Mouse (Mus musculus): Measurements from ENCODE around the gene Dmrta1. TPM values are rescaled to one million over a fixed set of nuclear protein-coding genes. Genes with fewer than 3 reads are reported as not detected.

The Dmrta1 gene
- total RNA-seq (2014; rRNA removed) = 0.71 and 4.6 TPM in 2 replicates
- 0.22 and 0.35 TPM in 2 replicates for polyA plus RNA-seq (2015; fragmentation: Nextera tagmentation; extraction: Ambion mirVana)

GRCm38 (mm10) chr4:89679195-89679594 lies at the start of gene Dmrta1:
TSS of gene Dmrta1 (plus strand) at chr4:89679436.
- no peak for ATAC-seq (ENCODE audit: low FRiP score)
- no peaks in the 10 kb centered on the region for H3K27me3 ChIP-seq (ENCODE audit: insufficient read depth, low read length)
- H3K4me3 ChIP-seq (ENCODE audit: low read depth, low read length) = no peak within 1 kb of the TSS
- DNase-seq (ENCODE audit: low spot score) = no peak
- H3K4me2 ChIP-seq (ENCODE audit: low read depth, low read length, poor library complexity, severe bottlenecking) = no peak within 1 kb of the TSS
- H3K36me3 ChIP-seq (ENCODE audit: insufficient read depth, low read length) = no peaks in the 10 kb centered on the region
- 38% methylated on average over 5 of the region's 5 CpGs for WGBS
- no peaks in the 10 kb centered on the region; the same call in 1 of the 2 replicates for H3K4me1 ChIP-seq (ENCODE audit: insufficient read depth, low read length)
- H3K9me3 ChIP-seq (ENCODE audit: low read length) = no peaks in the 10 kb centered on the region
- no peak within 1 kb of the TSS for H3K27ac ChIP-seq (ENCODE audit: low read depth, low read length)
- no peak within 1 kb of the TSS for H3K9ac ChIP-seq (replicated peaks; ENCODE audit: low read length, poor library complexity, severe bottlenecking)
- no peak for TF ChIP-seq CTCF (IDR thresholded peaks at IDR 0.05)

GRCm38 (mm10) chr4:89630374-89631079 lies 48.7 kb upstream of the Dmrta1 start:
- Histone ChIP-seq H3K36me3 (ENCODE audit: insufficient read depth, low read length) (no peaks in the 10 kb centered on the region), H3K4me1 (ENCODE audit: insufficient read depth, low read length) (no peaks in the 10 kb centered on the region), H3K4me3 (ENCODE audit: low read depth, low read length) (no peak overlapping the region), H3K27ac (ENCODE audit: low read depth, low read length) (no peak overlapping the region), H3K9ac (replicated peaks; ENCODE audit: low read length, poor library complexity, severe bottlenecking) (no peak overlapping the region), H3K9me3 (ENCODE audit: low read length) (no peaks in the 10 kb centered on the region), H3K4me2 (ENCODE audit: low read depth, low read length, poor library complexity, severe bottlenecking) (no peak overlapping the region), H3K27me3 (ENCODE audit: insufficient read depth, low read length) (no peaks in the 10 kb centered on the region)
- no peak for ATAC-seq (ENCODE audit: low FRiP score)
- DNase-seq (ENCODE audit: low spot score) = no peak
- TF ChIP-seq CTCF (IDR thresholded peaks at IDR 0.05) = no peak
- 17% methylated on average over 3 of the region's 3 CpGs for WGBS

GRCm38 (mm10) chr4:89631560-89631959 lies 47.7 kb upstream of the Dmrta1 start:
- no peak overlapping the region for H3K9ac ChIP-seq (replicated peaks; ENCODE audit: low read length, poor library complexity, severe bottlenecking)
- no peaks in the 10 kb centered on the region for H3K27me3 ChIP-seq (ENCODE audit: insufficient read depth, low read length)
- ATAC-seq (ENCODE audit: low FRiP score) = no peak
- WGBS = 88% methylated on average over 6 of the region's 6 CpGs
- H3K36me3 ChIP-seq (ENCODE audit: insufficient read depth, low read length) = no peaks in the 10 kb centered on the region
- H3K9me3 ChIP-seq (ENCODE audit: low read length) = no peaks in the 10 kb centered on the region
- H3K4me1 ChIP-seq (ENCODE audit: insufficient read depth, low read length) = no peaks in the 10 kb centered on the region
- H3K27ac ChIP-seq (ENCODE audit: low read depth, low read length) = no peak overlapping the region
- H3K4me3 ChIP-seq (ENCODE audit: low read depth, low read length) = no peak overlapping the region
- DNase-seq (ENCODE audit: low spot score) = no peak
- TF ChIP-seq CTCF (IDR thresholded peaks at IDR 0.05) = no peak
- no peak overlapping the region for H3K4me2 ChIP-seq (ENCODE audit: low read depth, low read length, poor library complexity, severe bottlenecking)

- no peak for TF ChIP-seq CTCF (IDR thresholded peaks at IDR 0.05)
- no peak overlapping the region for H3K27ac ChIP-seq (ENCODE audit: low read depth, low read length)
- H3K9me3 ChIP-seq (ENCODE audit: low read length) = no peaks in the 10 kb centered on the region
- no peak overlapping the region for H3K4me3 ChIP-seq (ENCODE audit: low read depth, low read length)
- DNase-seq (ENCODE audit: low spot score) = peak; percentile 47
- H3K4me1 ChIP-seq (ENCODE audit: insufficient read depth, low read length) = no peaks in the 10 kb centered on the region
- WGBS = 17% methylated on average over 6 of the region's 6 CpGs
- H3K27me3 ChIP-seq (ENCODE audit: insufficient read depth, low read length) = no peaks in the 10 kb centered on the region
- no peak overlapping the region for H3K9ac ChIP-seq (replicated peaks; ENCODE audit: low read length, poor library complexity, severe bottlenecking)
- H3K36me3 ChIP-seq (ENCODE audit: insufficient read depth, low read length) = no peaks in the 10 kb centered on the region
- no peak for ATAC-seq (ENCODE audit: low FRiP score)
- H3K4me2 ChIP-seq (ENCODE audit: low read depth, low read length, poor library complexity, severe bottlenecking) = no peak overlapping the region
Measured at GRCm38 (mm10) chr4:89638651-89639050, 40.6 kb upstream of the Dmrta1 start.

- Histone ChIP-seq H3K4me3 (ENCODE audit: low read depth, low read length) (no peak overlapping the region), H3K36me3 (ENCODE audit: insufficient read depth, low read length) (no peaks in the 10 kb centered on the region), H3K4me1 (ENCODE audit: insufficient read depth, low read length) (no peaks in the 10 kb centered on the region), H3K9ac (replicated peaks; ENCODE audit: low read length, poor library complexity, severe bottlenecking) (no peak overlapping the region), H3K9me3 (ENCODE audit: low read length) (no peaks in the 10 kb centered on the region), H3K4me2 (ENCODE audit: low read depth, low read length, poor library complexity, severe bottlenecking) (no peak overlapping the region), H3K27me3 (ENCODE audit: insufficient read depth, low read length) (no peaks in the 10 kb centered on the region), H3K27ac (ENCODE audit: low read depth, low read length) (no peak overlapping the region)
- WGBS = 76% methylated on average over 9 of the region's 9 CpGs
- ATAC-seq (ENCODE audit: low FRiP score) (no peak), DNase-seq (ENCODE audit: low spot score) (no peak)
- no peak for TF ChIP-seq CTCF (IDR thresholded peaks at IDR 0.05)
Measured at GRCm38 (mm10) chr4:89644235-89645115, 34.8 kb upstream of the Dmrta1 start.

Measured in midbrain, postnatal 0 days (tissue).